Mouse (Mus musculus): ENCODE data around the gene Gm28035.

Gene Gm28035

DNA sequence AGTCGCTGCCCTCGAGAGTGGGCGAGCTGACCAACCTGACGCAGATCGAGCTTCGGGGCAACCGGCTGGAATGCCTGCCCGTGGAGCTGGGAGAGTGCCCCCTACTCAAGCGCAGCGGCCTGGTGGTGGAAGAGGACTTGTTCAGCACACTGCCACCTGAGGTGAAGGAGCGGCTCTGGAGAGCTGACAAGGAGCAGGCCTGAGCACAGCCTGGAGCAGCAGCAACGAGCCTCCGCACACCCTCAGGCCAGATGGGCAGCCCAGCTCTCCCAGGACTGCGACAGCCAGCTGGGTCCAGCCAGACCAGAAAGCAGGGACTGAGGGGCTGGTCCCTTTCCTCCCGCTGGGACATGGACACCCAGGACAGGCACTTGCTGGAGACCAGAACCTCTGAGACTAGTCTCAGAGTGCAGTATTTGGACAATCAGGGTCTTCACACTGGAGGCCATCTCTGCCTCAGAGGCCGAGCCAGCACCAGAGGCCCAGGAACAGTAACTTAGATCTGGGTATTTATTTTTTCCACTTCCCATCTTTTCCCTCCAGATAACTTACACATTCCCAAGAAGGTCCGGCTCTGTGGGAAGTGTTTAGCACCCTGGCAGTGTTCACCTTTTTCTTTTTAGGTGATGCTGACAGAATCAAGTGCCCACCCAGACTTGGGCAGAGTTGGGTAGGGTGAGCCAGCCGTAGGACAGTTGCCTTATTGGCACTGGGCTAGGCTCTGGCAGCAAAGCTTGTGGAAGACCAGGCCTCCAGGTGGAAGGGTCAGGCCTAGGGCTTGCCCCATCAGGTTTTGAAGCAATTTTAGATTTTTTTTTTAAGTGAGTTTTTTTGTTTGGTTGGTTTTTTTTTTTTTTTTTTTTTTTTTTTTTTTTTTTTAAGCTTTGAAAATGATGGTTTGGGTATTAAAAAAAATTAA lies 21.8 kb downstream of the Gm28035 start:
- peak in 1 of 2 experiments; percentile 5 for DNase-seq

DNA sequence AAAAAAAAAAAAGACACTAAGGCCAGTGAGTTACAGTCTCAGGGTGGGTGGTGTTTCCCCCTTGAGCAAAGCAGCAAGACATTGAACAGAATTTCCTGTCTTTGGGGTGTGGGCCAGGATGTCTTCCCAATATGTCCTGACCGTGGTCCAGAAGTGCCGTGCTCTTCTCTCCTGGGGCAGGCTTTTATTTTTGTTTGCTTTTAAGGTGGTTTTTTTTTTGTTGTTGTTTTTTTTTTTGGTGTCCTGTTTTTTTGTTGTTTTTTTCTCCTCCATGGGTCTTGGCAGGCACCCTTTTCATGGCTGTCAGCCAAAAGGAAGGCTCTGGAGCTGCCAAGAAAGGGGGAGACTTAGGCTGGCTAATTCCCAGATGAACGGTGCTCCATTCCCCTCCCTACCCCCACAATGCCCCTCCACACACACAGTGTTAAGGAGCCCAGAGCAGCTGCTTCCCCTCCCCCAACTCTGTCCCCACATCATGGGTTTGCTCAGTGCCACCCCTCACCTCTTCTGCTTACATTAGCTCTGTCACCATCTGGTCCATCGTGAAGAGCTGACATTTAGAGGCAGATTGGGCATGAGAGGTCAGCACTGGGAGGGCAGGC lies 22.6 kb downstream of the Gm28035 start:
- DNase-seq, result peak; percentile 86 to 88

DNA sequence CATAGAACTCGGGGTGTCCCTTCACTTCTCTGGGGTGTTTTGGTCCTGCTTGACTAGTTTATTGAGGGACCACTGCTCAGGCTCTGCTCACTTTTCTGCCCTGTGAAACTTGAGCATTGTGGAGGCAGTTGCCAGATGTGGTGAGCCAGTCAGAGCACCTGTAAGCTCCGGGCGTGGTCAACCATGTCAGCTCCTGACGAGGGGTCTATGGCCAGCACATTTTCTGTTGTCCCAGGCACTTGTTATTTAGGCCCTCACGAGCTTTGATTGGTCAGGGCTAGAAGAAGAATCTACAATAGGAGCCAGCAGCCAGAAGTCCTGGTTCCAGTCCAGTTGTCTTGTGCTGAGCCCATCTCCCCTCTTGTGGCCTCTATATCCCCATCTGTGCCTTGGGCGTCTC lies 23.4 kb downstream of the Gm28035 start:
- no peak for DNase-seq

- DNase-seq, result peak; percentile 50 to 61
These were observed 24.5 kb downstream of the Gm28035 start for GRCm38 (mm10) chr2:30264671-30265519.

GRCm38 (mm10) chr2:30265767-30266253 lies 25.4 kb downstream of the Gm28035 start, which contains the start of gene Phyhd1:
TSS of gene Phyhd1 (plus strand) at chr2:30266203.
- peak; percentile 84 to 96 for DNase-seq

GRCm38 (mm10) chr2:30266392-30266941 lies 26.1 kb downstream of the Gm28035 start:
- peak; percentile 91 to 94 for DNase-seq

GRCm38 (mm10) chr2:30267466-30267865 lies 27.1 kb downstream of the Gm28035 start:
- DNase-seq, result no peak

DNA sequence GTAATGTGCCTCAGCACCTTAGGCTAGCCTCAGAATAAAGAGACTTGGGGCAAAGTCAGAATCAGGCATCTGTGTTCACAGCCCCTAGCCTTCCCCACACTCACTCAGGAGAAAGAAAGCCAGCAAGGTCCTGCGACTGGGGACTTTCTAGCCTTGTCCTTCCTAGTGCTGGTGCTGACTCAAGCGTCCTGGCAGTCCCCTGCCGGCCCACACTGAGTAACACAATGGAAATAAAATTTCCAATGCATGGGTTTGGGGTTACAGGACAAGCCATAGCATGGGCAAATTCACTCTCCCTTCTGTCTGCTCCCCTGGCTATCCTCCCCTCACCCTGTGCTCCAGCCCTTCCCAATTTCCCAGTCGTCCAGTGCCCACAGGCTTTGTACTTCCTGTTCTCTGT lies 28.0 kb downstream of the Gm28035 start:
- no peak for DNase-seq

DNA sequence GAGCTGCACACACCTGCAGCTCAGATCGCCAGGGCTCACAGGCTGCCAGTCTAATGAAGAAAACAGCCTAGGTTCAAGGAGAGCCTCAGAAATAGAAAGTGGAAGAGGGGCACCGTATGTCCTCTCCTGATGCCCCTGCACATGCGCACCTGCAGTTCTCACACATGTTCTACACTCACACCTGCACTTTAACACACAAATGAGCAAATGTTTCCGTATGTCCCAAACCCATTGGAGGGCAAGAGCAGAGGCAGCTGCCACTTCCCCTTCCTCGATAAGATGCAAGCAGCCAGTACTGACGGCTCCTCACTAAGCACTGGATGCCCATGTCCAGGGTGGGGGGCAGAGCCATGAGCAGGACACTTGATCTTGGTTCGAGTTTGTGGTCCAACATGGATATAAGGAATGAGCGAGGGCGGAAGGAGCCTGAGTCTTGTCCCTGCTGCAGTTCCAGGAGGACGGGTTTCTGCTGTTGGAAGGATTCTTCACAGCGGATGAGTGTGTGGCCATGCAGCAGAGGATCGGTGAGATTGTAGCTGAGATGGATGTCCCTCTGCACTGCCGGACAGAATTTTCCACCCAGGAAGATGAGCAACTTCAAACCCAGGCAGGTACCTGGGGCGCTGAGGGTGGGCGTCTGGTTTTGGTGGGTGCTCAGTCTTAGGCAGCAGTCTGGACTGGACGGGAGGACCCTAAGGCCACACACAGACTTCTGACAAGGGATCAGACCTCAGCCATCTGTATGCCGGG lies 29.0 kb downstream of the Gm28035 start:
- DNase-seq, result no peak

- DNase-seq, result peak; percentile 72 to 89
These were observed 29.8 kb downstream of the Gm28035 start for GRCm38 (mm10) chr2:30270134-30270533.

DNA sequence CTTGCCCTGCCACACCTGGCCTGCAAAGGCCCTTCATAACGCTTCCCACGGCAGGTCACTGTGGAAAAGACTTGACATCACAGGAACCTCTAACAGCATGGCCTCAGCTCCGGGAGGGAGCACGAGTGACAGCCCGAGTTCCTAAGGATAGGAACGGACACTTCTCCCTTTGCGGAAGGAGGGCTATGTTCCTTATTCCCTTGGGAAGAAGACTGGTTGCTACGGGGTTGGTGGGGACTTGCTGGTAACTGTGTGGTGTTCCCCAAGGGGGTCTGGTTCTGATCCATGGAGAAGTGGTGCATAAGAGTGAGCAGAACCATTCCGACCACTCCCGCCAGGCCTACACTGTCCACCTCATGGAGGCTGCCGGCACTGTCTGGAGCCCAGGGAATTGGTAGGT lies 40.4 kb downstream of the Gm28035 start, which contains the start of gene Gm28038:
Gene Gm28038, plus strand, starts transcription at position 301 of the 400 bp plus-strand sequence.
- DNase-seq, result no peak

DNA sequence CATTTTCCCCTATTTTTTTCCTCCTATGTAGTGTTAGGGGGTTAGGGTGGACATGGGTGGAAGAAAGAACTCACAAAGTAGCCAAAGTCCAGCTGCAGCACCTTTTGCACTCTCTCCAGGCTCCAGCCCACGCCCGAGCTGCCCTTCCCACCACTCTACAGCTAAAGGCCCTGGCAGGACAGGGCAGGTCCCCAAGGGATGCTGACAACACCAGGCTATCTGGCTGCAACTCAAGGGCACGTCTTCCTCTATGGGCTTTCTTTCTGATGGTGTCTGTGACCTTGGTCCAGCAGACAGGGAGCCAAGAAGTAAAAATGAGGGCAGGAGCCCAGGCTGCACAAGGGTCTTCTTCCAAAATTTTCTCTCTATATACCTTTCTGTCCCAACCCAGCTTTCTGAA lies 41.3 kb downstream of the Gm28035 start:
- no peak for DNase-seq

DNA sequence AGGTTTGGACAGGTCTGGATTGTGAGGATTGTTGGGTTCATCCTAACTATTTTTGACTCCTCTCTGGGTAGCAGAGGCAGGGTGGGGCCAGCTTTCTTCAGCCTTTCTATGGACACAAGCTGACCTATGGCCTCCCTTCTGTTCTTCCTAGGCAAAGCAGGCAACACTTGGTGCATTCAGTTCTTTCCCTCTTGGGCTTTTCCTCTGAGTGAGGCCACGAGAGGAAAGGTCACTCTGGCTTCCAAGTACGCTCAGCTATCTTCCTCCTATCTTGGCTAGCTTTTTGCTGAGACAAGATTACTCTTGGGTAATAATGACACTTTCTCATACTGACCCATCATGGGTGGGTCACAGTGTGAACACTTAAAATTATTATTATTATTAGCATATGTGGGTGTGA lies 42.8 kb downstream of the Gm28035 start:
- no peak for DNase-seq

- DNase-seq, result no peak
These were observed 44.6 kb downstream of the Gm28035 start for GRCm38 (mm10) chr2:30285004-30285403.

GRCm38 (mm10) chr2:30285416-30286181 lies 45.2 kb downstream of the Gm28035 start:
- peak in 1 of 2 experiments; percentile 42 for DNase-seq

- DNase-seq, result peak; percentile 95 to 99
These were observed 46.0 kb downstream of the Gm28035 start, which contains the start of the genes Dolk and Nup188 for GRCm38 (mm10) chr2:30286192-30287026. TSS of gene Dolk (minus strand) at chr2:30286334. TSS of gene Nup188 (plus strand) at chr2:30286397.

DNA sequence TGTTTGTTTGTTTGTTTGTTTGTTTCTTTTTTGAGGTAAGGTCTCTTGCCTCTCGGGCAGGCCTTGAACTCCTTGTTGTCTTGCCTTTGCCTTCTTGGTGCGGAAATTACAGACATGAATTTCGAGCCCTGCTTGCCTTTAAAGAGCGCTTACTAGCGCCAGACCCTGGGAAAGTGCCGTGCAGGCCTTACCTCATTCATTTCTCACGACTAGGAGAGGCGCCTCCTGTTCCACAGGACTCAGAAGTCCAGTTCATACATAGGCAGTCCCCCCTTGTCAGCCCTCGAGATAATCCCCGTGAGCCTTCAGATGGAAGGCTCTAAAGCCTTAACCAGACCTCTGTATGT lies 46.6 kb downstream of the Gm28035 start:
- peak in 1 of 2 experiments; percentile 32 for DNase-seq

- peak; percentile 13 to 23 for DNase-seq
These were observed 59.2 kb downstream of the Gm28035 start for GRCm38 (mm10) chr2:30299525-30299924.

DNA sequence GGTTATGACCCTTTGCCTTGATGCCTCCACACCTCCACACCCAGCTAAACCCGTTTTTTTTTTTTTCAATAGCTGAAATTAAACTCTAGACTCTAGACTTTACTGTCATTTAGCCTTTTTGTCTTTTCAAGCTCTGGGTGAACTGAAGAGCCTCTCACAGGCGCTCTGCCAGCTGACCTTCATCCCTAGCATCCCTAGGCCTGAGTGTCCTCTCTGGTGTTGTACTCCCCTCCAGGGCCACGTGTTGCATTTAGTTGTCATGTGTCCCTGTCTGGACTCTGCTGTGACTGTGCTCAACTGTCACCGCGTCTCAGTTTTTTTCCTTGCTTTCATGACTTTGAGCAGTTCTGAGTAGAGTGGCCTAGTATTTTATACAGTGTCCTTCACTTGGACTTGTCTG lies 59.6 kb downstream of the Gm28035 start:
- DNase-seq, result peak; percentile 12 to 51

DNA sequence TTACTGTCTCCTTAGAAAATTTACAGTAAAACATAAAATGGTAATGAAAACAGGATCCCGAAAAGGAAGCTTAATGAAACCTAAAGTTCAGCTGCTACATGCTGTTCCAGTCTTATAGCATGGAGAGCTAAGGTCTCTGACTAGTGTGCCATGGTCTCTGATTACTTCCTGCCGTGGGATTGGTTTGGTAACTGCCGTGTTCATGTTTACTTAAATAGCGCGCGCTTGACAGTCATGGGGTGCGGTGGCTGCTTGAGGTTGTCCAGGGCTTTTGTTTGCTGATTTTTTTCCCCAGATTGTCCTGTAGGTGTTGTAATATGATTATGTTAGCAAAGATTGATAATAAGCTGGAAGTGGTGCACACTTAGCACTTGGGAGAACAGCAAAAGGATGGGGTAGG lies 65.7 kb downstream of the Gm28035 start:
- DNase-seq, result no peak

Data from kidney, postnatal 36 days (tissue).